Mouse (Mus musculus) hindbrain, embryonic 14.5 days (tissue): ENCODE results near the gene Fbxw9. TPM values are rescaled to one million over a fixed set of nuclear protein-coding genes. Genes with fewer than 3 reads are reported as not detected.

Experiments
- ATAC-seq: fragments of 200-750 bp; cut with Nextera tagmentation; 2 replicates; pipeline ENCODE4 v1.8.0; 2017; ENCODE audit warnings: moderate number of reproducible peaks, mild to moderate bottlenecking, moderate TSS enrichment, moderate library complexity; ENCODE audit not compliant: low FRiP score
- DNase-seq: peaks from one replicate; pipeline ENCODE4 v3.0.0-alpha.2; 2015; ENCODE audit warnings: low spot score
- H3K27ac ChIP-seq: fragments of 300-500 bp; sonication (generic); 2 replicates; pipeline ENCODE4 v1.5.1; 2014; ENCODE audit warnings: mild to moderate bottlenecking, moderate library complexity
- H3K27me3 ChIP-seq: fragments of 300-500 bp; sonication (generic); 2 replicates; pipeline ENCODE4 v1.6.1; 2014; ENCODE audit warnings: mild to moderate bottlenecking, low read length, mixed read lengths; ENCODE audit not compliant: control insufficient read depth, insufficient read depth
- H3K36me3 ChIP-seq: fragments of 300-500 bp; sonication (generic); replicated peaks from 2 replicates; pipeline ENCODE4 v1.6.1; 2014; ENCODE audit not compliant: control insufficient read depth, insufficient read depth
- H3K4me1 ChIP-seq: fragments of 300-500 bp; sonication (generic); replicated peaks from 2 replicates; pipeline ENCODE4 v1.6.1; 2014; ENCODE audit warnings: antibody characterized with exemption, low read length, mixed read lengths; ENCODE audit not compliant: control insufficient read depth, insufficient read depth
- H3K4me2 ChIP-seq: fragments of 300-500 bp; sonication (generic); replicated peaks from 2 replicates; pipeline ENCODE4 v1.6.1; 2014; ENCODE audit warnings: mild to moderate bottlenecking, moderate library complexity
- H3K4me3 ChIP-seq: fragments of 300-500 bp; sonication (generic); replicated peaks from 2 replicates; pipeline ENCODE4 v1.5.1; 2014; ENCODE audit warnings: mild to moderate bottlenecking, low read length
- H3K9ac ChIP-seq: fragments of 300-500 bp; sonication (generic); 2 replicates; pipeline ENCODE4 v1.6.1; 2014
- H3K9me3 ChIP-seq: fragments of 300-500 bp; sonication (generic); 2 replicates; pipeline ENCODE4 v1.6.1; 2016; ENCODE audit warnings: low read length; ENCODE audit not compliant: control insufficient read depth
- WGBS: fragments of 180-500 bp; shearing (Covaris S2); extraction: QIAGEN DNeasy Blood & Tissue Kit; methylation state at CpG from one replicate; pipeline ENCODE4 v1.1.7; 2014; 5-methylcytosine and 5-hydroxymethylcytosine counted together
- polyA plus RNA-seq: library from polyadenylated mRNA; unstranded; fragments of >200 nt; fragmentation: Nextera tagmentation; extraction: Ambion mirVana; gene quantifications from 2 replicates; pipeline ENCODE4 v1.2.1, GENCODE M21; 2014

The Fbxw9 gene
- polyA plus RNA-seq, 1 experiment from 2014 or later, result 68.9 TPM

- Histone ChIP-seq H3K9ac (peak within 1 kb of the TSS; percentile 83), H3K27ac (peak within 1 kb of the TSS; percentile 69), H3K4me1 (peaks cover 33% of the 10 kb centered on the region), H3K9me3 (no peaks in the 10 kb centered on the region), H3K4me2 (peak within 1 kb of the TSS; percentile 86), H3K27me3 (no peaks in the 10 kb centered on the region), H3K4me3 (peak within 1 kb of the TSS; percentile 88), H3K36me3 (peaks cover 45% of the 10 kb centered on the region)
- WGBS, result 8% methylated on average over 30 of the region's 30 CpGs
- DNase-seq, result peak; percentile 89
- peak; percentile 89 for ATAC-seq
These were observed 34.5 kb upstream of the Fbxw9 start, which contains the start of gene Asna1 for GRCm38 (mm10) chr8:85025098-85025932. Gene Asna1 (minus strand): TSS chr8:85025281.

GRCm38 (mm10) chr8:85026670-85027515 is 33.0 kb upstream of the Fbxw9 start, which contains the start of gene Trir:
Gene Trir (plus strand): TSS chr8:85026823.
- DNase-seq (peak; percentile 95), ATAC-seq (peak; percentile 79)
- Histone ChIP-seq H3K4me3 (peak within 1 kb of the TSS; percentile 100), H3K27me3 (no peaks in the 10 kb centered on the region), H3K4me1 (peaks cover 33% of the 10 kb centered on the region), H3K36me3 (peaks cover 45% of the 10 kb centered on the region), H3K9ac (peak within 1 kb of the TSS; percentile 100), H3K4me2 (peak within 1 kb of the TSS; percentile 86), H3K27ac (peak within 1 kb of the TSS; percentile 91), H3K9me3 (no peaks in the 10 kb centered on the region)
- WGBS, result under 1% methylated on average over 70 of the region's 75 CpGs

GRCm38 (mm10) chr8:85027516-85027855 is 32.4 kb upstream of the Fbxw9 start:
- H3K9ac ChIP-seq, result peak overlapping the region; percentile 100
- H3K27ac ChIP-seq, result peak overlapping the region; percentile 91
- 2% methylated on average over 13 of the region's 13 CpGs for WGBS
- peaks cover 33% of the 10 kb centered on the region for H3K4me1 ChIP-seq
- ATAC-seq (no peak), DNase-seq (no peak)
- H3K4me3 ChIP-seq, result peak overlapping the region; percentile 100
- peak overlapping the region; percentile 86 for H3K4me2 ChIP-seq
- H3K27me3 ChIP-seq, result no peaks in the 10 kb centered on the region
- peaks cover 45% of the 10 kb centered on the region for H3K36me3 ChIP-seq
- no peaks in the 10 kb centered on the region for H3K9me3 ChIP-seq

GRCm38 (mm10) chr8:85027922-85028321 is 31.9 kb upstream of the Fbxw9 start:
- Histone ChIP-seq H3K4me2 (peak overlapping the region; percentile 86), H3K27ac (no peak overlapping the region; the same call in 1 of the 2 replicates), H3K36me3 (peaks cover 45% of the 10 kb centered on the region), H3K4me3 (peak overlapping the region; percentile 100), H3K4me1 (peaks cover 33% of the 10 kb centered on the region), H3K27me3 (no peaks in the 10 kb centered on the region), H3K9ac (peak overlapping the region; percentile 100), H3K9me3 (no peaks in the 10 kb centered on the region)
- 16% methylated on average over 2 of the region's 2 CpGs for WGBS
- ATAC-seq (no peak), DNase-seq (peak; percentile 32)

DNA sequence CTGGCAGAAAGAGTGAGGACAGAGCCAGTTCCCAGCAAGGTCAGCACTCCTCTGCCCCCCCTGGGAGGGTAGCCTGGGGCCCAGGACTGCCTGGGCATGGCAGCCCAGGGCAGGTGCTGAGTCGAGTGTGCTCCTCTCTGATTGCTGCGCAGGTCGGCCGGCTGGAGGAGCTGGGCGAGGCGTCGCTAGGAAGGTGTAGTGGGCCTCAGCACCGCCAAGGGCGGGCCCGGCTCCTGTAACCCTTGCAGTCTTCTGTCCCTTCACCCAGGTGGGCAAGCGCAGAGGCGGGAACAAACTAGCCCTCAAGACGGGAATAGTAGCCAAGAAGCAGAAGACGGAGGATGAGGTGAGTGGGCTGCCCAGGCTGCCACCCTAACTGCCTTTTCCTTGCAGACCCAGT is 30.6 kb upstream of the Fbxw9 start:
- H3K4me2 ChIP-seq, result peak overlapping the region; percentile 86
- no peaks in the 10 kb centered on the region for H3K9me3 ChIP-seq

DNA sequence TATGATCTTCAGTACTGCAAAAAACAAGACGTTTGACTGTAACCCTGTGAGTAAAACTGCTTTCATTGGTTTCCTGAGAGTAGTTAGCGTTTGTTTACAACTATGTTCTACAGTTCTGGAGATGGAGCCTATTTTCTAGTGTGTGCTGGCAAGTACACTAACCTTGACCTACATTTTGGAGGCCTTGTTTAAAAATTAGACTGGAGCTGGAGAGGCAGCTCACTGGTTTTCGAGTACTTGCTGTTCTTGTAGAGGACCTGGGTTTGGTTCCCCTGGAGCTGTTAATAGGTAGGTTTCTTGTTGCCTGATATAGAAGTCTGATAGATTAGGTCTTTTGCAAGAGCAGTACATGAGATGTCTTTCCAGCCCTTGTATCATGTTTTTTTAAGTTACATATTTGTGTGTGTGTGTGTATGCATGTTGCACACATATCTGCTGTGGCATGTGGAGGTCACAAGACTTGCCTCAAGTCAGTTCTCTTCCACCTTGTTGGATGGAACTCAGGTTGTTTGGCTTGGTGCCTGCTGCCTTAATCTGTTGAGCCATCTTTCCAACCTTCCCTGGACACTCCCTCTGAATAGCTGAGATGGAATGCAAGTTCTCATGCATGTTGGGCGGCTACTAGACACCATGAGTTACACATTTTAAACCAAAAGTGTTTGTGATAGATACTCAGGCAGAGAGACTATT is 27.1 kb upstream of the Fbxw9 start:
- Histone ChIP-seq H3K27me3 (no peaks in the 10 kb centered on the region), H3K4me2 (no peak overlapping the region), H3K4me1 (peaks cover 28% of the 10 kb centered on the region), H3K27ac (no peak overlapping the region), H3K9ac (no peak overlapping the region), H3K9me3 (no peaks in the 10 kb centered on the region), H3K36me3 (peaks cover 38% of the 10 kb centered on the region), H3K4me3 (no peak overlapping the region)
- DNase-seq (no peak), ATAC-seq (no peak)
- WGBS, result 89% methylated on average over 4 of the region's 4 CpGs

More for the DNA sequence above, 30.6 kb upstream of the Fbxw9 start:
- no peaks in the 10 kb centered on the region for H3K27me3 ChIP-seq
- H3K9ac ChIP-seq, result peak overlapping the region; percentile 100; the same call in 1 of the 2 replicates
- ATAC-seq (no peak), DNase-seq (no peak)
- WGBS, result 92% methylated on average over 14 of the region's 14 CpGs
- no peak overlapping the region for H3K4me3 ChIP-seq
- peaks cover 38% of the 10 kb centered on the region for H3K36me3 ChIP-seq
- H3K27ac ChIP-seq, result no peak overlapping the region
- peaks cover 28% of the 10 kb centered on the region for H3K4me1 ChIP-seq

- DNase-seq (no peak), ATAC-seq (no peak)
- Histone ChIP-seq H3K4me1 (peaks cover 25% of the 10 kb centered on the region), H3K36me3 (peaks cover 38% of the 10 kb centered on the region), H3K27me3 (no peaks in the 10 kb centered on the region), H3K9me3 (no peaks in the 10 kb centered on the region), H3K4me2 (no peak overlapping the region), H3K9ac (no peak overlapping the region), H3K4me3 (no peak overlapping the region), H3K27ac (no peak overlapping the region)
- WGBS, result 63% methylated on average over 1 of the region's 1 CpGs
These were observed 26.0 kb upstream of the Fbxw9 start for GRCm38 (mm10) chr8:85033867-85034266.

GRCm38 (mm10) chr8:85034764-85035163 is 25.1 kb upstream of the Fbxw9 start:
- H3K9me3 ChIP-seq, result no peaks in the 10 kb centered on the region
- peak overlapping the region; percentile 91 for H3K4me2 ChIP-seq
- whole genome bisulfite sequencing, result 2% methylated on average over 13 of the region's 13 CpGs
- DNase-seq (peak; percentile 81), ATAC-seq (no peak)
- H3K4me3 ChIP-seq, result peak overlapping the region; percentile 73
- no peak overlapping the region for H3K27ac ChIP-seq
- peaks cover 25% of the 10 kb centered on the region for H3K4me1 ChIP-seq
- H3K36me3 ChIP-seq, result peaks cover 35% of the 10 kb centered on the region
- peak overlapping the region; percentile 86 for H3K9ac ChIP-seq
- H3K27me3 ChIP-seq, result no peaks in the 10 kb centered on the region
